Comparison of ENCODE assay signal across 22 mouse cellular contexts in genomic region chr4:95868348-95868747, GRCm38 (mm10).
A peak's percentile ranks its signal among the peaks of the same experiment; 100 is the strongest.
DNase-seq lines count a peak whose midpoint lies in the region; ATAC-seq and TF ChIP-seq lines count a peak whose summit lies in the region.
"Had no signal": no experiment of that assay in that cellular context is flagged by ENCODE, and none has a peak within 500 bp of the region (broad histone marks: within the 10 kb centered on the region; RNA-seq: fewer than 3 reads in every experiment).

No protein-coding gene starts in this region.

- H3K4me2 ChIP-seq in kidney, postnatal 0 days (ENCODE audit: low read length) = no peak overlapping the region
- H3K4me2 ChIP-seq in kidney, embryonic 16.5 days (replicated peaks; ENCODE audit: low read depth, low read length) = no peak overlapping the region
- H3K4me2 ChIP-seq in lung, embryonic 16.5 days (ENCODE audit: low read depth, low read length) = no peak overlapping the region
- no peak overlapping the region for H3K4me2 ChIP-seq in forebrain, embryonic 16.5 days (ENCODE audit: low read length)
- H3K4me2 ChIP-seq: embryonic facial prominence, embryonic 15.5 days; hindbrain, embryonic 14.5 days; intestine, embryonic 15.5 days had no signal

- H3K4me1 ChIP-seq in kidney, postnatal 0 days (replicated peaks; ENCODE audit: insufficient read depth, low read length) = no peaks in the 10 kb centered on the region; the same call in 1 of the 2 replicates
- H3K4me1 ChIP-seq in kidney, embryonic 16.5 days (ENCODE audit: insufficient read depth, low read length) = peaks cover 9% of the 10 kb centered on the region
- H3K4me1 ChIP-seq in lung, embryonic 16.5 days (replicated peaks; ENCODE audit: control insufficient read depth, insufficient read depth, low read length) = peaks cover 3% of the 10 kb centered on the region
- H3K4me1 ChIP-seq in forebrain, embryonic 16.5 days (replicated peaks; ENCODE audit: control insufficient read depth, insufficient read depth, low read length) = 0 out of 2 replicates have a peak, but pooled peaks cover 2% of the 10 kb centered on the region
- H3K4me1 ChIP-seq: forebrain, embryonic 10.5 days; intestine, embryonic 15.5 days had no signal

- intact Hi-C loops in gastrocnemius, adult 2 months (cut with DNase I) = loop anchor here (10.0 kb wide), 2 partner anchors 314 to 484 kb away; partner anchors contain the start of gene Fggy

- no peak for DNase-seq in gastrocnemius, adult 2 months
- no peak for DNase-seq in gastrocnemius, postnatal 10 days
- no peak for DNase-seq in kidney, postnatal 0 days (ENCODE audit: low spot score)
- DNase-seq in lung, postnatal 4 days = no peak
- DNase-seq in brain, embryonic 14.5 days (ENCODE audit: low read depth) = no peak
- DNase-seq: adrenal gland, postnatal 10 days; cerebellum, adult 11-12 months; cerebellum, adult 9-11 months; cerebellum, postnatal 36 days; gastrocnemius, postnatal 25 days; heart, postnatal 10 days had no signal

- no peak overlapping the region for H3K27ac ChIP-seq in gastrocnemius, adult 2 months
- no peak overlapping the region for H3K27ac ChIP-seq in kidney, postnatal 0 days
- H3K27ac ChIP-seq in kidney, embryonic 16.5 days (ENCODE audit: low read length) = no peak overlapping the region
- no peak overlapping the region for H3K27ac ChIP-seq in lung, embryonic 16.5 days (ENCODE audit: low read length)
- H3K27ac ChIP-seq in forebrain, embryonic 16.5 days (ENCODE audit: low read length) = no peak overlapping the region
- H3K27ac ChIP-seq: embryonic facial prominence, embryonic 15.5 days; forebrain, embryonic 10.5 days; heart, embryonic 10.5 days; hindbrain, embryonic 10.5 days; hindbrain, embryonic 14.5 days; intestine, embryonic 15.5 days had no signal

- no peak for TF ChIP-seq POLR2A in brain, embryonic 14.5 days (IDR thresholded peaks at IDR 0.05; ENCODE audit: borderline replicate concordance, extremely low read depth, insufficient read depth, insufficient read length, poor library complexity, severe bottlenecking)

- H3K27me3 ChIP-seq in kidney, postnatal 0 days (ENCODE audit: insufficient read depth, low read length) = no peaks in the 10 kb centered on the region
- H3K27me3 ChIP-seq in kidney, embryonic 16.5 days (ENCODE audit: insufficient read depth, low read length) = no peaks in the 10 kb centered on the region
- H3K27me3 ChIP-seq in lung, embryonic 16.5 days (ENCODE audit: control insufficient read depth, insufficient read depth, low read depth, low read length) = no peaks in the 10 kb centered on the region
- H3K27me3 ChIP-seq in forebrain, embryonic 16.5 days (replicated peaks; ENCODE audit: control insufficient read depth, insufficient read depth, low read length) = no peaks in the 10 kb centered on the region
- H3K27me3 ChIP-seq: embryonic facial prominence, embryonic 15.5 days; intestine, embryonic 15.5 days had no signal

- no peak overlapping the region for H3K9ac ChIP-seq in kidney, postnatal 0 days (ENCODE audit: low read depth, low read length)
- H3K9ac ChIP-seq in kidney, embryonic 16.5 days (replicated peaks; ENCODE audit: low read length) = no peak overlapping the region
- H3K9ac ChIP-seq in lung, embryonic 16.5 days (ENCODE audit: low read length) = no peak overlapping the region
- no peak overlapping the region for H3K9ac ChIP-seq in forebrain, embryonic 16.5 days (replicated peaks; ENCODE audit: low read depth, low read length)
- H3K9ac ChIP-seq: embryonic facial prominence, embryonic 15.5 days; hindbrain, embryonic 14.5 days; intestine, embryonic 15.5 days had no signal

- H3K4me3 ChIP-seq in gastrocnemius, adult 2 months = no peak overlapping the region
- no peak overlapping the region for H3K4me3 ChIP-seq in kidney, postnatal 0 days (replicated peaks; ENCODE audit: low read depth, low read length)
- no peak overlapping the region for H3K4me3 ChIP-seq in kidney, embryonic 16.5 days (ENCODE audit: low read length)
- no peak overlapping the region for H3K4me3 ChIP-seq in lung, embryonic 16.5 days (ENCODE audit: low read length)
- no peak overlapping the region for H3K4me3 ChIP-seq in forebrain, embryonic 16.5 days (replicated peaks; ENCODE audit: low read length)
- H3K4me3 ChIP-seq: embryonic facial prominence, embryonic 15.5 days; erythroblast, embryonic 14.5 days; forebrain, embryonic 10.5 days; heart, embryonic 10.5 days; hindbrain, embryonic 10.5 days; intestine, embryonic 15.5 days had no signal

- H3K9me3 ChIP-seq in kidney, postnatal 0 days (replicated peaks; ENCODE audit: low read length) = no peaks in the 10 kb centered on the region
- H3K9me3 ChIP-seq in kidney, embryonic 16.5 days (ENCODE audit: low read length) = no peaks in the 10 kb centered on the region
- H3K9me3 ChIP-seq in lung, embryonic 16.5 days (ENCODE audit: control insufficient read depth, low read length) = no peaks in the 10 kb centered on the region
- no peaks in the 10 kb centered on the region for H3K9me3 ChIP-seq in forebrain, embryonic 16.5 days (ENCODE audit: control insufficient read depth, low read length)
- H3K9me3 ChIP-seq: embryonic facial prominence, embryonic 15.5 days; forebrain, embryonic 10.5 days; heart, embryonic 10.5 days; hindbrain, embryonic 10.5 days; intestine, embryonic 15.5 days had no signal

- 75% methylated on average over 6 of the region's 6 CpGs for WGBS in kidney, postnatal 0 days
- 77% methylated on average over 6 of the region's 6 CpGs for WGBS in kidney, embryonic 16.5 days
- WGBS in lung, embryonic 16.5 days = 62% methylated on average over 6 of the region's 6 CpGs
- WGBS in forebrain, embryonic 16.5 days = 80% methylated on average over 6 of the region's 6 CpGs

- no peaks in the 10 kb centered on the region for H3K36me3 ChIP-seq in kidney, postnatal 0 days (ENCODE audit: insufficient read depth, low read length)
- H3K36me3 ChIP-seq in kidney, embryonic 16.5 days (ENCODE audit: insufficient read depth, low read length) = no peaks in the 10 kb centered on the region
- H3K36me3 ChIP-seq in lung, embryonic 16.5 days (ENCODE audit: control insufficient read depth, insufficient read depth, low read length) = no peaks in the 10 kb centered on the region
- no peaks in the 10 kb centered on the region for H3K36me3 ChIP-seq in forebrain, embryonic 16.5 days (ENCODE audit: control insufficient read depth, insufficient read depth)
- H3K36me3 ChIP-seq: embryonic facial prominence, embryonic 15.5 days; forebrain, embryonic 10.5 days; heart, embryonic 10.5 days; hindbrain, embryonic 10.5 days; intestine, embryonic 15.5 days had no signal

- peak; percentile 26; the same call in 1 of the 2 replicates for TF ChIP-seq CTCF in gastrocnemius, adult 2 months (IDR thresholded peaks at IDR 0.05)
- TF ChIP-seq CTCF in kidney, postnatal 0 days (IDR thresholded peaks at IDR 0.05; ENCODE audit: low read depth) = peak; percentile 51; the same call in 1 of the 2 replicates
- TF ChIP-seq CTCF in brain, embryonic 14.5 days (IDR thresholded peaks at IDR 0.05; ENCODE audit: borderline replicate concordance, extremely low read depth, insufficient read depth, insufficient read length) = peak; percentile 3; the same call in 1 of the 2 replicates

- ATAC-seq in kidney, postnatal 0 days (replicated peaks; ENCODE audit: low FRiP score, low read depth) = no peak
- ATAC-seq in kidney, embryonic 16.5 days (ENCODE audit: low FRiP score, low TSS enrichment) = no peak
- peak; percentile 36; the same call in 1 of the 2 replicates for ATAC-seq in lung, embryonic 16.5 days (ENCODE audit: low read depth)
- ATAC-seq in forebrain, embryonic 16.5 days = no peak
- ATAC-seq: forebrain, embryonic 14.5 days; intestine, embryonic 15.5 days had no signal
